Mouse (Mus musculus) central nervous system, embryonic 11.5 days (tissue): ENCODE data around the gene Zfp951. TPM values are rescaled to one million over a fixed set of nuclear protein-coding genes. Genes with fewer than 3 reads are reported as not detected.

Experiments used
- polyA plus RNA-seq: library from polyadenylated mRNA; depleted of rRNA; stranded (reverse); fragments of >200 nt; gene quantifications from 2 replicates; pipeline ENCODE4 v1.2.3, GENCODE M21; 2012; rRNA removed

Gene Zfp951
- 1.1 and 3.0 TPM in 2 replicates for polyA plus RNA-seq

GRCm38 (mm10) chr5:104859962-104860525 lies at the start of gene Zfp951:
Zfp951 (minus strand) TSS chr5:104860070.

Other genes with a start within 250 kb of the Zfp951 start
- 0.50 and 0.53 TPM in 2 replicates for gene Abcg3, start 122.6 kb upstream of the Zfp951 start, polyA plus RNA-seq